Mouse (Mus musculus): ENCODE results near the gene Rgs12.

GRCm38 (mm10) chr5:34917234-34917655 is 32.0 kb upstream of the Rgs12 start:
- no peak for TF ChIP-seq POLR2A (IDR thresholded peaks at IDR 0.05; ENCODE audit: borderline replicate concordance, extremely low read depth, low read depth, low read length)
- TF ChIP-seq CTCF (IDR thresholded peaks at IDR 0.05; ENCODE audit: insufficient read depth, low read length): no peak
